Mouse (Mus musculus) lung, postnatal 0 days (tissue): Measurements from ENCODE around the gene Xlr4a. TPM values are rescaled to one million over a fixed set of nuclear protein-coding genes. Genes with fewer than 3 reads are reported as not detected.

Experiments used
- ATAC-seq: fragments of 200-750 bp; cut with Nextera tagmentation; 2 replicates; pipeline ENCODE4 v1.8.0; 2017; ENCODE audit warnings: moderate library complexity
- DNase-seq: peaks from one replicate; pipeline ENCODE4 v3.0.0-alpha.2; 2016; ENCODE audit warnings: low spot score
- H3K27ac ChIP-seq: fragments of 300-500 bp; sonication (generic); 2 replicates; pipeline ENCODE4 v1.5.1; 2014; ENCODE audit warnings: antibody characterized with exemption, mild to moderate bottlenecking, low read length, mixed read lengths
- H3K27me3 ChIP-seq: fragments of 300-500 bp; sonication (generic); replicated peaks from 2 replicates; pipeline ENCODE4 v1.6.1; 2014; ENCODE audit warnings: low read length, mixed read lengths; ENCODE audit not compliant: insufficient read depth
- H3K36me3 ChIP-seq: fragments of 300-500 bp; sonication (generic); 2 replicates; pipeline ENCODE4 v1.6.1; 2014; ENCODE audit warnings: low read length, mixed read lengths; ENCODE audit not compliant: insufficient read depth
- H3K4me1 ChIP-seq: fragments of 300-500 bp; sonication (generic); 2 replicates; pipeline ENCODE4 v1.6.1; 2014; ENCODE audit warnings: antibody characterized with exemption, low read depth, low read length, mixed read lengths; ENCODE audit not compliant: insufficient read depth
- H3K4me2 ChIP-seq: fragments of 300-500 bp; sonication (generic); replicated peaks from 2 replicates; pipeline ENCODE4 v1.6.1; 2014; ENCODE audit warnings: low read depth, mild to moderate bottlenecking, low read length, moderate library complexity, mixed read lengths
- H3K4me3 ChIP-seq: fragments of 300-500 bp; sonication (generic); 2 replicates; pipeline ENCODE4 v1.5.1; 2014; ENCODE audit warnings: low read depth, low read length
- H3K9ac ChIP-seq: fragments of 300-500 bp; sonication (generic); replicated peaks from 2 replicates; pipeline ENCODE4 v1.6.1; 2014; ENCODE audit warnings: low read depth, mild to moderate bottlenecking
- H3K9me3 ChIP-seq: fragments of 300-500 bp; sonication (generic); 2 replicates; pipeline ENCODE4 v1.6.1; 2016; ENCODE audit warnings: low read length, mixed read lengths
- CTCF ChIP-seq: IDR thresholded peaks from 2 replicates; pipeline ENCODE4 v1.5.1; 2016; ENCODE audit warnings: antibody characterized with exemption, mild to moderate bottlenecking
- EP300 ChIP-seq: IDR thresholded peaks from 2 replicates; pipeline ENCODE4 v1.6.1; 2016; ENCODE audit warnings: antibody characterized with exemption, mild to moderate bottlenecking, control low read depth
- WGBS: fragments of 180-500 bp; shearing (Covaris S2); extraction: QIAGEN DNeasy Blood & Tissue Kit; methylation state at CpG from one replicate; pipeline ENCODE4 v1.1.7; 2014; 5-methylcytosine and 5-hydroxymethylcytosine counted together
- polyA plus RNA-seq: library from polyadenylated mRNA; unstranded; fragments of >200 nt; fragmentation: Nextera tagmentation; extraction: Ambion mirVana; gene quantifications from 2 replicates; pipeline ENCODE4 v1.2.1, GENCODE M21; 2015

The Xlr4a gene
- polyA plus RNA-seq, 1 experiment from 2014 or later: 0.69 TPM

GRCm38 (mm10) chrX:73037003-73037402 is 45.3 kb downstream of the Xlr4a start, which contains the start of gene Pnma5:
TSS of gene Pnma5 (minus strand) at chrX:73037103.
- H3K4me2 ChIP-seq: no peak within 1 kb of the TSS
- H3K27me3 ChIP-seq: no peaks in the 10 kb centered on the region
- WGBS: 67% methylated on average over 1 of the region's 1 CpGs
- no peaks in the 10 kb centered on the region for H3K9me3 ChIP-seq
- TF ChIP-seq EP300 (no peak), CTCF (no peak)
- no peaks in the 10 kb centered on the region for H3K36me3 ChIP-seq
- ATAC-seq: no peak
- no peak within 1 kb of the TSS for H3K4me3 ChIP-seq
- no peak within 1 kb of the TSS for H3K27ac ChIP-seq
- no peaks in the 10 kb centered on the region for H3K4me1 ChIP-seq
- DNase-seq: no peak
- no peak within 1 kb of the TSS for H3K9ac ChIP-seq

Other genes starting within 250 kb of the Xlr4a start
- gene Cetn2, start 164.1 kb downstream of the Xlr4a start, polyA plus RNA-seq: 63.3 and 65.0 TPM in 2 replicates
- 16.4 and 18.2 TPM in 2 replicates for gene Nsdhl, start 163.9 kb downstream of the Xlr4a start, polyA plus RNA-seq
- gene Zfp185, start 95.1 kb downstream of the Xlr4a start, polyA plus RNA-seq: 5.7 and 8.2 TPM in 2 replicates
- gene Pnma5, start 45.4 kb downstream of the Xlr4a start, polyA plus RNA-seq: 0.05 and 0.10 TPM in 2 replicates
- not detected in 2 replicates for gene Pnma3, start 17.7 kb downstream of the Xlr4a start, polyA plus RNA-seq
- 0.32 and 0.74 TPM in 2 replicates for gene Xlr3a, start 14.6 kb upstream of the Xlr4a start, polyA plus RNA-seq
- 0.15 and 0.42 TPM in 2 replicates for gene Gm14685, start 34.6 kb upstream of the Xlr4a start, polyA plus RNA-seq
- gene Xlr5b, start 66.3 kb upstream of the Xlr4a start, polyA plus RNA-seq: not detected in 2 replicates
- gene DXBay18, start 67.0 kb upstream of the Xlr4a start, polyA plus RNA-seq: 0.13 TPM in 1 of 2 replicates, not detected in the other
- not detected in 2 replicates for gene Spin2d, start 94.5 kb upstream of the Xlr4a start, polyA plus RNA-seq
- 1.7 and 3.7 TPM in 2 replicates for gene Xlr3b, start 109.7 kb upstream of the Xlr4a start, polyA plus RNA-seq
- gene Xlr4b, start 131.9 kb upstream of the Xlr4a start, polyA plus RNA-seq: 0.19 and 0.78 TPM in 2 replicates
- gene F8a, start 145.8 kb upstream of the Xlr4a start, polyA plus RNA-seq: 15.4 and 16.1 TPM in 2 replicates
- gene Xlr4c, start 160.7 kb upstream of the Xlr4a start, polyA plus RNA-seq: 0.50 TPM in 1 of 2 replicates, not detected in the other
- not detected in 2 replicates for gene Xlr3c, start 182.9 kb upstream of the Xlr4a start, polyA plus RNA-seq
- gene Xlr5a, start 210.5 kb upstream of the Xlr4a start, polyA plus RNA-seq: not detected in 2 replicates
- gene Xlr5c, start 210.5 kb upstream of the Xlr4a start, polyA plus RNA-seq: not detected in 2 replicates